ENCODE assay signal across 10 mouse cellular contexts in genomic region chr11:69258287-69258686, GRCm38 (mm10). TPM values are rescaled to one million over a fixed set of nuclear protein-coding genes. Genes with fewer than 3 reads are reported as not detected.
DNase-seq lines count a peak whose midpoint lies in the region; ATAC-seq and TF ChIP-seq lines count a peak whose summit lies in the region.
"Had no signal": no experiment of that assay in that cellular context is flagged by ENCODE, and none has a peak within 500 bp of the region (broad histone marks: within the 10 kb centered on the region; RNA-seq: fewer than 3 reads in every experiment).

No protein-coding gene starts in this region.

- no peak for TF ChIP-seq POLR2A in cerebellum, adult 2 months (IDR thresholded peaks at IDR 0.05; ENCODE audit: borderline replicate concordance, insufficient read depth, low read length)
- TF ChIP-seq POLR2A in liver, adult 2 months (IDR thresholded peaks at IDR 0.05; ENCODE audit: extremely low read depth, insufficient read depth, low read length), result no peak

- peak; percentile 76 for TF ChIP-seq CTCF in heart, postnatal 0 days (IDR thresholded peaks at IDR 0.05; ENCODE audit: low read depth)
- TF ChIP-seq CTCF in E14TG2a.4 (conservative IDR thresholded peaks at IDR 0.05; ENCODE audit: low read length), result peak; percentile 97
- peak; percentile 88 for TF ChIP-seq CTCF in cerebellum, adult 2 months (IDR thresholded peaks at IDR 0.05; ENCODE audit: borderline replicate concordance, insufficient read depth, low read depth, low read length)
- TF ChIP-seq CTCF in liver, adult 2 months (IDR thresholded peaks at IDR 0.05; ENCODE audit: low read depth, low read length), result peak; percentile 92

- H3K27me3 ChIP-seq in heart, postnatal 0 days (ENCODE audit: control insufficient read depth, insufficient read depth, low read length), result no peaks in the 10 kb centered on the region
- H3K27me3 ChIP-seq in heart, embryonic 10.5 days (ENCODE audit: insufficient read depth, poor library complexity, severe bottlenecking), result peaks cover 9% of the 10 kb centered on the region; the same call in 1 of the 2 replicates
- peaks cover 14% of the 10 kb centered on the region; the same call in 1 of the 2 replicates for H3K27me3 ChIP-seq in E14TG2a.4 (ENCODE audit: insufficient read depth, low read length)
- H3K27me3 ChIP-seq in cerebellum, adult 2 months (ENCODE audit: control insufficient read depth, insufficient read depth, low read length), result no peaks in the 10 kb centered on the region
- H3K27me3 ChIP-seq in liver, adult 2 months (ENCODE audit: control insufficient read depth, insufficient read depth, low read length), result no peaks in the 10 kb centered on the region
- no peaks in the 10 kb centered on the region for H3K27me3 ChIP-seq in neural tube, embryonic 15.5 days (replicated peaks)
- H3K27me3 ChIP-seq: embryonic facial prominence, embryonic 12.5 days; neural tube, embryonic 13.5 days had no signal

- H3K9ac ChIP-seq in heart, postnatal 0 days (replicated peaks; ENCODE audit: low read depth, low read length), result no peak overlapping the region; the same call in 1 of the 2 replicates
- H3K9ac ChIP-seq in liver, adult 2 months (ENCODE audit: low read depth, low read length), result no peak overlapping the region
- H3K9ac ChIP-seq in neural tube, embryonic 15.5 days (replicated peaks), result no peak overlapping the region
- H3K9ac ChIP-seq: embryonic facial prominence, embryonic 12.5 days; neural tube, embryonic 13.5 days had no signal

- peak overlapping the region; percentile 33 for H3K4me3 ChIP-seq in heart, postnatal 0 days (ENCODE audit: low read depth, low read length)
- no peak overlapping the region for H3K4me3 ChIP-seq in heart, embryonic 10.5 days
- no peak overlapping the region for H3K4me3 ChIP-seq in E14TG2a.4 (replicated peaks; ENCODE audit: low read length)
- no peak overlapping the region for H3K4me3 ChIP-seq in cerebellum, adult 2 months (replicated peaks; ENCODE audit: insufficient read depth, low read depth, low read length)
- no peak overlapping the region for H3K4me3 ChIP-seq in liver, adult 2 months (ENCODE audit: insufficient read depth, low read depth, low read length)
- no peak overlapping the region for H3K4me3 ChIP-seq in neural tube, embryonic 15.5 days (replicated peaks)
- H3K4me3 ChIP-seq: embryonic facial prominence, embryonic 12.5 days; neural tube, embryonic 13.5 days had no signal

- peak; percentile 73 for ATAC-seq in heart, postnatal 0 days (ENCODE audit: insufficient read depth, low read depth)
- ATAC-seq in neural tube, embryonic 15.5 days (ENCODE audit: low FRiP score), result peak; percentile 35; the same call in 1 of the 2 replicates

- peak overlapping the region; percentile 47 for H3K4me2 ChIP-seq in heart, postnatal 0 days (ENCODE audit: low read depth, low read length)
- H3K4me2 ChIP-seq in neural tube, embryonic 15.5 days, result no peak overlapping the region
- H3K4me2 ChIP-seq: embryonic facial prominence, embryonic 12.5 days; neural tube, embryonic 13.5 days had no signal

- peak; percentile 34 for DNase-seq in heart, postnatal 0 days (ENCODE audit: low spot score)
- DNase-seq in heart, embryonic 10.5 days (ENCODE audit: low spot score), result no peak
- DNase-seq in cerebellum, adult 2 months, result peak; percentile 46 to 53
- DNase-seq in gastrocnemius, postnatal 14 days, result peak; percentile 37
- peak; percentile 47 for DNase-seq in liver, adult 2 months (ENCODE audit: extremely low read depth, low read depth, low spot score)
- no peak for DNase-seq in ovary, adult 18-20 months (ENCODE audit: low spot score)

- H3K79me2 ChIP-seq in liver, adult 2 months (ENCODE audit: control insufficient read depth, insufficient read depth, low read length), result no peaks in the 10 kb centered on the region

- intact Hi-C loops in gastrocnemius, postnatal 14 days (cut with DNase I; ENCODE audit: low total_unique reads), result no loop called here

- H3K36me3 ChIP-seq in heart, postnatal 0 days (replicated peaks; ENCODE audit: control insufficient read depth, insufficient read depth, low read length), result no peaks in the 10 kb centered on the region
- H3K36me3 ChIP-seq in heart, embryonic 10.5 days, result no peaks in the 10 kb centered on the region
- no peaks in the 10 kb centered on the region for H3K36me3 ChIP-seq in E14TG2a.4 (ENCODE audit: insufficient read depth, low read length)
- no peaks in the 10 kb centered on the region for H3K36me3 ChIP-seq in liver, adult 2 months (ENCODE audit: control insufficient read depth, insufficient read depth, low read length)
- H3K36me3 ChIP-seq in neural tube, embryonic 15.5 days, result no peaks in the 10 kb centered on the region
- H3K36me3 ChIP-seq: embryonic facial prominence, embryonic 12.5 days; neural tube, embryonic 13.5 days had no signal

- H3K9me3 ChIP-seq in heart, postnatal 0 days (replicated peaks; ENCODE audit: control insufficient read depth, low read length), result no peaks in the 10 kb centered on the region
- H3K9me3 ChIP-seq in heart, embryonic 10.5 days, result no peaks in the 10 kb centered on the region
- H3K9me3 ChIP-seq in E14TG2a.4 (ENCODE audit: low read length), result peaks cover 3% of the 10 kb centered on the region; the same call in 1 of the 2 replicates
- no peaks in the 10 kb centered on the region for H3K9me3 ChIP-seq in neural tube, embryonic 15.5 days (replicated peaks)
- H3K9me3 ChIP-seq: embryonic facial prominence, embryonic 12.5 days; neural tube, embryonic 13.5 days had no signal

- H3K27ac ChIP-seq in heart, postnatal 0 days (ENCODE audit: low read depth), result peak overlapping the region; percentile 56; the same call in 1 of the 2 replicates
- H3K27ac ChIP-seq in heart, embryonic 10.5 days, result no peak overlapping the region
- H3K27ac ChIP-seq in cerebellum, adult 2 months (ENCODE audit: insufficient read depth, low read length), result no peak overlapping the region
- no peak overlapping the region for H3K27ac ChIP-seq in liver, adult 2 months (replicated peaks; ENCODE audit: insufficient read depth, low read depth, low read length)
- H3K27ac ChIP-seq in neural tube, embryonic 15.5 days (replicated peaks), result no peak overlapping the region
- H3K27ac ChIP-seq: embryonic facial prominence, embryonic 12.5 days; neural tube, embryonic 13.5 days had no signal

- no peak for TF ChIP-seq EP300 in heart, postnatal 0 days (IDR thresholded peaks at IDR 0.05; ENCODE audit: low read depth)

- 64% methylated on average over 5 of the region's 5 CpGs for WGBS in heart, postnatal 0 days
- 54% methylated on average over 5 of the region's 5 CpGs for WGBS in heart, embryonic 10.5 days
- WGBS in cerebellum, adult 2 months, result 47% methylated on average over 5 of the region's 5 CpGs
- 57% methylated on average over 5 of the region's 5 CpGs for whole genome bisulfite sequencing in liver, adult 2 months
- WGBS in neural tube, embryonic 15.5 days, result 63% methylated on average over 5 of the region's 5 CpGs

- H3K4me1 ChIP-seq in heart, postnatal 0 days (ENCODE audit: control insufficient read depth, insufficient read depth), result no peaks in the 10 kb centered on the region; the same call in none of the 2 replicates
- peaks cover 5% of the 10 kb centered on the region for H3K4me1 ChIP-seq in heart, embryonic 10.5 days
- H3K4me1 ChIP-seq in E14TG2a.4 (replicated peaks; ENCODE audit: low read depth, low read length), result 0 out of 2 replicates have a peak, but pooled peaks cover 4% of the 10 kb centered on the region
- no peaks in the 10 kb centered on the region for H3K4me1 ChIP-seq in cerebellum, adult 2 months (ENCODE audit: control insufficient read depth, insufficient read depth, low read length)
- no peaks in the 10 kb centered on the region for H3K4me1 ChIP-seq in liver, adult 2 months (ENCODE audit: control insufficient read depth, insufficient read depth, low read length)
- H3K4me1 ChIP-seq in neural tube, embryonic 15.5 days, result no peaks in the 10 kb centered on the region
- H3K4me1 ChIP-seq: embryonic facial prominence, embryonic 12.5 days; neural tube, embryonic 13.5 days had no signal

RNA-seq across cellular contexts. Expression of gene Gucy2e, which starts 21.5 kb away (rescaled TPM):
- total RNA-seq in heart, postnatal 0 days (2014; rRNA removed; ENCODE audit: low replicate concordance), result 0.27 TPM in 1 of 2 replicates, not detected in the other
- polyA plus RNA-seq in heart, postnatal 0 days (2015; fragmentation: Nextera tagmentation; extraction: Ambion mirVana), result 0.07 and 0.15 TPM in 2 replicates
- polyA plus RNA-seq in heart, embryonic 10.5 days (2016; fragmentation: Nextera tagmentation; extraction: Ambion mirVana), result 0.24 and 0.46 TPM in 2 replicates
- polyA plus RNA-seq in cerebellum, adult 2 months (2012; rRNA removed), result 1.4 and 1.8 TPM in 2 replicates
- total RNA-seq in gastrocnemius, postnatal 14 days (2021), result not detected
- total RNA-seq in liver, adult 2 months (2014; rRNA removed), result not detected in 2 replicates
- polyA plus RNA-seq in liver, adult 2 months (2012; rRNA removed), result not detected in 2 replicates
- polyA plus RNA-seq in neural tube, embryonic 15.5 days (2015; fragmentation: Nextera tagmentation; extraction: Ambion mirVana), result 0.38 and 0.46 TPM in 2 replicates

Comparison
In these comparisons a context has a peak if more than half of its experiments do, and no peak if none do; other contexts are left out.
1. DNase-seq: peak in heart, postnatal 0 days (single experiment), cerebellum, adult 2 months (2 of 2), gastrocnemius, postnatal 14 days (single experiment) and liver, adult 2 months (single experiment); none in heart, embryonic 10.5 days (single experiment) and ovary, adult 18-20 months (single experiment).
2. Peak in every context shown above with its lines, with median percentiles within 50 percentile points of each other: CTCF ChIP-seq.